Mouse (Mus musculus): ENCODE measurements at regions not wholly inside any gene's neighbourhood (a gene's known extent, or its start where the extent isn't known, plus 50 kb on each side); places are given as distances from the start of the nearest gene placed in this dataset.

- no peak for TF ChIP-seq CTCF (IDR thresholded peaks at IDR 0.05; ENCODE audit: extremely low read depth, insufficient read length, insufficient replicate concordance, low read depth, low read length)
- TF ChIP-seq POLR2A (IDR thresholded peaks at IDR 0.05; ENCODE audit: low read depth, low read length): no peak
Measured at GRCm38 (mm10) chr2:137497616-137498015, 381.2 kb upstream of the Jag1 start.
